In the genomic region with DNA sequence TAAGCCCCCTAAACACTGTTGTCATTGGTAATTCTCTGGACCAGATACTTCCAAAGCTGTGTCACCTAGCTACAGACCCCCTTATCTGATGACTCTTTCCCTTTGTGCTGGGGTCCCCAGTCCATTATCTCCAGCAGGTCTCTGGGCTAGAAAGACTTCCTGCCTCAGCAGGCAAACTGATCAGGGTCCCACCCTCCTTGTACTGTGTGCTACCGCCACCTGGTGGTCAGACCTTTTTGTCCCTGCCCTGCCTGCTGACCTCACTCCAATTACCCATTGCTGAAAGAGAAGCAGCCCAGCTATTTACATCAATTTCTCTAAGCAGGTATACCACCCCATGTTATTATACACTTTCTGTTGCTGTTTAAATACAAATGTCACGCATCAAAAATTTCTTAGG, we compare ENCODE assay signal across 9 mouse cellular contexts. TPM values are rescaled to one million over a fixed set of nuclear protein-coding genes. Genes with fewer than 3 reads are reported as not detected.
DNase-seq lines count a peak whose midpoint lies in the region; ATAC-seq and TF ChIP-seq lines count a peak whose summit lies in the region.
"Had no signal": no experiment of that assay in that cellular context is flagged by ENCODE, and none has a peak within 500 bp of the region (broad histone marks: within the 10 kb centered on the region; RNA-seq: fewer than 3 reads in every experiment).

No protein-coding gene starts in this region.

- TF ChIP-seq CTCF in left cerebral cortex, adult 2 months (IDR thresholded peaks at IDR 0.05): peak; percentile 83

- no peaks in the 10 kb centered on the region for H3K4me1 ChIP-seq in hindbrain, embryonic 10.5 days (replicated peaks)
- peaks cover 3% of the 10 kb centered on the region for H3K4me1 ChIP-seq in hindbrain, embryonic 16.5 days (ENCODE audit: control insufficient read depth, insufficient read depth, low read depth, low read length)
- peaks cover 8% of the 10 kb centered on the region for H3K4me1 ChIP-seq in forebrain, embryonic 15.5 days
- H3K4me1 ChIP-seq in stomach, embryonic 15.5 days: no peaks in the 10 kb centered on the region

- intact Hi-C loops in left cerebral cortex, adult 2 months (cut with DNase I): loop anchor here (1.0 to 5.0 kb wide), 4 partner anchors 72 to 327 kb away; partner anchors contain the start of genes Alg5, Exosc8 and Sertm1

- DNase-seq in hindbrain, embryonic 10.5 days (ENCODE audit: low spot score): peak; percentile 81
- DNase-seq in c-Kit-positive CD71-positive TER-119-negative erythroid progenitor cells, embryonic 14.5 days (ENCODE audit: low read depth): peak; percentile 24
- peak; percentile 30 for DNase-seq in hindlimb bud, embryonic 11.5 days (ENCODE audit: extremely low spot score, low read depth, low spot score)
- peak; percentile 75 to 81 for DNase-seq in left cerebral cortex, adult 2 months (ENCODE audit: extremely low spot score in 1 of 2, low spot score in 2 of 2)
- DNase-seq in mesoderm, embryonic 11.5 days (ENCODE audit: low read depth, low spot score): peak; percentile 82

- 0 out of 2 replicates have a peak, but pooled peaks cover under 1% of the 10 kb centered on the region for H3K27me3 ChIP-seq in hindbrain, embryonic 10.5 days (ENCODE audit: insufficient read depth, poor library complexity, severe bottlenecking)
- H3K27me3 ChIP-seq in hindbrain, embryonic 16.5 days (replicated peaks; ENCODE audit: control insufficient read depth, insufficient read depth, low read length): no peaks in the 10 kb centered on the region
- H3K27me3 ChIP-seq in forebrain, embryonic 15.5 days: no peaks in the 10 kb centered on the region
- H3K27me3 ChIP-seq in stomach, embryonic 15.5 days (replicated peaks): no peaks in the 10 kb centered on the region

- H3K9ac ChIP-seq in hindbrain, embryonic 16.5 days (ENCODE audit: low read depth, low read length): no peak overlapping the region
- no peak overlapping the region for H3K9ac ChIP-seq in forebrain, embryonic 15.5 days (replicated peaks)
- H3K9ac ChIP-seq in stomach, embryonic 15.5 days: no peak overlapping the region

- 6% methylated on average over 2 of the region's 2 CpGs for WGBS in hindbrain, embryonic 10.5 days
- 11% methylated on average over 2 of the region's 2 CpGs for WGBS in hindbrain, embryonic 16.5 days
- WGBS in forebrain, embryonic 15.5 days: 12% methylated on average over 2 of the region's 2 CpGs
- 11% methylated on average over 2 of the region's 2 CpGs for WGBS in stomach, embryonic 15.5 days

- H3K36me3 ChIP-seq in hindbrain, embryonic 10.5 days: no peaks in the 10 kb centered on the region
- no peaks in the 10 kb centered on the region for H3K36me3 ChIP-seq in hindbrain, embryonic 16.5 days (ENCODE audit: control insufficient read depth, insufficient read depth, low read length)
- no peaks in the 10 kb centered on the region for H3K36me3 ChIP-seq in forebrain, embryonic 15.5 days
- H3K36me3 ChIP-seq in stomach, embryonic 15.5 days: no peaks in the 10 kb centered on the region

- no peak overlapping the region for H3K4me2 ChIP-seq in hindbrain, embryonic 16.5 days (ENCODE audit: low read length)
- no peak overlapping the region for H3K4me2 ChIP-seq in forebrain, embryonic 15.5 days (replicated peaks)
- no peak overlapping the region for H3K4me2 ChIP-seq in stomach, embryonic 15.5 days

- H3K27ac ChIP-seq in hindbrain, embryonic 10.5 days: no peak overlapping the region
- H3K27ac ChIP-seq in hindbrain, embryonic 16.5 days (ENCODE audit: low read depth, low read length): no peak overlapping the region
- no peak overlapping the region for H3K27ac ChIP-seq in forebrain, embryonic 15.5 days (replicated peaks)
- no peak overlapping the region for H3K27ac ChIP-seq in left cerebral cortex, adult 2 months
- H3K27ac ChIP-seq in stomach, embryonic 15.5 days: no peak overlapping the region

- H3K9me3 ChIP-seq in hindbrain, embryonic 10.5 days: no peaks in the 10 kb centered on the region
- H3K9me3 ChIP-seq in hindbrain, embryonic 16.5 days (ENCODE audit: control insufficient read depth, low read length): no peaks in the 10 kb centered on the region
- H3K9me3 ChIP-seq in forebrain, embryonic 15.5 days: no peaks in the 10 kb centered on the region
- H3K9me3 ChIP-seq in stomach, embryonic 15.5 days: no peaks in the 10 kb centered on the region

- H3K4me3 ChIP-seq in hindbrain, embryonic 10.5 days: no peak overlapping the region
- no peak overlapping the region for H3K4me3 ChIP-seq in hindbrain, embryonic 16.5 days (ENCODE audit: low read length)
- no peak overlapping the region for H3K4me3 ChIP-seq in forebrain, embryonic 15.5 days
- no peak overlapping the region for H3K4me3 ChIP-seq in left cerebral cortex, adult 2 months
- H3K4me3 ChIP-seq in stomach, embryonic 15.5 days (replicated peaks): no peak overlapping the region
- H3K4me3 ChIP-seq: myocyte had no signal

- ATAC-seq in hindbrain, embryonic 16.5 days: no peak
- ATAC-seq in forebrain, embryonic 15.5 days (replicated peaks): peak; percentile 42; the same call in 1 of the 2 replicates
- ATAC-seq in stomach, embryonic 15.5 days (ENCODE audit: insufficient read depth, low FRiP score, low read depth): peak; percentile 43; the same call in 1 of the 2 replicates

RNA-seq across cellular contexts. Expression of gene Ccna1, which starts 9.1 kb away (rescaled TPM):
- 2.1 and 2.9 TPM in 2 replicates for polyA plus RNA-seq in hindbrain, embryonic 10.5 days (2016; fragmentation: Nextera tagmentation; extraction: Ambion mirVana)
- 1.1 and 1.4 TPM in 2 replicates for polyA plus RNA-seq in hindbrain, embryonic 16.5 days (2015; fragmentation: Nextera tagmentation; extraction: Ambion mirVana)
- 1.9 and 3.0 TPM in 2 replicates for polyA plus RNA-seq in forebrain, embryonic 15.5 days (2015; fragmentation: Nextera tagmentation; extraction: Ambion mirVana)
- 1 to 10 TPM; 2.0 to 2.2 TPM for total RNA-seq in left cerebral cortex, adult 2 months (2021)
- 1.2 and 1.7 TPM in 2 replicates for polyA plus RNA-seq in stomach, embryonic 15.5 days (2015; fragmentation: Nextera tagmentation; extraction: Ambion mirVana)
- polyA plus RNA-seq: myocyte had no signal

RNA-seq across cellular contexts. Expression of gene Spg20, which starts 47.5 kb away (rescaled TPM):
- 41.5 and 55.9 TPM in 2 replicates for polyA plus RNA-seq in hindbrain, embryonic 10.5 days (2016; fragmentation: Nextera tagmentation; extraction: Ambion mirVana)
- 13.1 and 16.2 TPM in 2 replicates for polyA plus RNA-seq in hindbrain, embryonic 16.5 days (2015; fragmentation: Nextera tagmentation; extraction: Ambion mirVana)
- 20.9 and 21.4 TPM in 2 replicates for polyA plus RNA-seq in forebrain, embryonic 15.5 days (2015; fragmentation: Nextera tagmentation; extraction: Ambion mirVana)
- 10 to 100 TPM; 29.8 to 30.3 TPM for total RNA-seq in left cerebral cortex, adult 2 months (2021)
- 35.2 and 38.7 TPM in 2 replicates for polyA plus RNA-seq in stomach, embryonic 15.5 days (2015; fragmentation: Nextera tagmentation; extraction: Ambion mirVana)

Comparison
In these comparisons a context has a peak if more than half of its experiments do, and no peak if none do; other contexts are left out.
1. DNase-seq: peak in every context shown above with its lines; median percentile 82 in mesoderm, embryonic 11.5 days; 81 in hindbrain, embryonic 10.5 days; 78 in left cerebral cortex, adult 2 months; 30 in hindlimb bud, embryonic 11.5 days; 24 in c-Kit-positive CD71-positive TER-119-negative erythroid progenitor cells, embryonic 14.5 days.